Mouse (Mus musculus) kidney, postnatal 0 days (tissue): ENCODE data around the gene AL732309.1. TPM values are rescaled to one million over a fixed set of nuclear protein-coding genes. Genes with fewer than 3 reads are reported as not detected.

Source experiments
- ATAC-seq: fragments of 200-750 bp; cut with Nextera tagmentation; replicated peaks from 2 replicates; pipeline ENCODE4 v1.8.0; 2017; ENCODE audit warnings: low read depth, moderate number of reproducible peaks, moderate TSS enrichment, moderate library complexity; ENCODE audit not compliant: low FRiP score
- DNase-seq: peaks from one replicate; pipeline ENCODE4 v3.0.0-alpha.2; 2016; ENCODE audit warnings: low spot score
- H3K27ac ChIP-seq: fragments of 300-500 bp; sonication (generic); 2 replicates; pipeline ENCODE4 v1.5.1; 2014; ENCODE audit warnings: mild to moderate bottlenecking
- H3K27me3 ChIP-seq: fragments of 300-500 bp; sonication (generic); 2 replicates; pipeline ENCODE4 v1.6.1; 2014; ENCODE audit warnings: low read length, mixed read lengths; ENCODE audit not compliant: insufficient read depth
- H3K36me3 ChIP-seq: fragments of 300-500 bp; sonication (generic); 2 replicates; pipeline ENCODE4 v1.6.1; 2014; ENCODE audit warnings: low read length, mixed read lengths; ENCODE audit not compliant: insufficient read depth
- H3K4me1 ChIP-seq: fragments of 300-500 bp; sonication (generic); replicated peaks from 2 replicates; pipeline ENCODE4 v1.6.1; 2014; ENCODE audit warnings: antibody characterized with exemption, low read length, mixed read lengths; ENCODE audit not compliant: insufficient read depth
- H3K4me2 ChIP-seq: fragments of 300-500 bp; sonication (generic); 2 replicates; pipeline ENCODE4 v1.6.1; 2014; ENCODE audit warnings: mild to moderate bottlenecking, low read length, moderate library complexity, mixed read lengths
- H3K4me3 ChIP-seq: fragments of 300-500 bp; sonication (generic); replicated peaks from 2 replicates; pipeline ENCODE4 v1.5.1; 2014; ENCODE audit warnings: low read depth, low read length
- H3K9ac ChIP-seq: fragments of 300-500 bp; sonication (generic); 2 replicates; pipeline ENCODE4 v1.6.1; 2014; ENCODE audit warnings: low read depth, low read length
- H3K9me3 ChIP-seq: fragments of 300-500 bp; sonication (generic); replicated peaks from 2 replicates; pipeline ENCODE4 v1.6.1; 2016; ENCODE audit warnings: low read length, inconsistent platforms, mixed read lengths
- CTCF ChIP-seq: IDR thresholded peaks from 2 replicates; pipeline ENCODE4 v1.5.1; 2016; ENCODE audit warnings: antibody characterized with exemption, low read depth, mild to moderate bottlenecking, moderate library complexity
- WGBS: fragments of 180-500 bp; shearing (Covaris S2); extraction: QIAGEN DNeasy Blood & Tissue Kit; methylation state at CpG from one replicate; pipeline ENCODE4 v1.1.7; 2014; 5-methylcytosine and 5-hydroxymethylcytosine counted together
- polyA plus RNA-seq: library from polyadenylated mRNA; unstranded; fragments of >200 nt; fragmentation: Nextera tagmentation; extraction: Ambion mirVana; gene quantifications from 2 replicates; pipeline ENCODE4 v1.2.1, GENCODE M21; 2015

AL732309.1 gene
- polyA plus RNA-seq, 1 experiment from 2014 or later = 2.7 TPM

- whole genome bisulfite sequencing = 71% methylated on average over 5 of the region's 5 CpGs
- Histone ChIP-seq H3K4me1 (peaks cover 18% of the 10 kb centered on the region), H3K4me2 (no peak overlapping the region), H3K9ac (no peak overlapping the region), H3K36me3 (no peaks in the 10 kb centered on the region), H3K27me3 (no peaks in the 10 kb centered on the region), H3K9me3 (no peaks in the 10 kb centered on the region), H3K4me3 (no peak overlapping the region), H3K27ac (no peak overlapping the region)
- DNase-seq = no peak
- TF ChIP-seq CTCF = no peak
- ATAC-seq = no peak
These were observed 17.1 kb downstream of the AL732309.1 start for GRCm38 (mm10) chr2:25229582-25229981.

GRCm38 (mm10) chr2:25228995-25229530 is 17.6 kb downstream of the AL732309.1 start:
- Histone ChIP-seq H3K9ac (no peak overlapping the region), H3K27me3 (no peaks in the 10 kb centered on the region), H3K4me1 (peaks cover 18% of the 10 kb centered on the region), H3K9me3 (no peaks in the 10 kb centered on the region), H3K36me3 (no peaks in the 10 kb centered on the region), H3K27ac (peak overlapping the region; percentile 3; the same call in 1 of the 2 replicates), H3K4me2 (0 out of 2 replicates have a peak overlapping the region, but pooled peaks have one; percentile 49), H3K4me3 (no peak overlapping the region)
- DNase-seq (no peak), ATAC-seq (no peak)
- 73% methylated on average over 6 of the region's 6 CpGs for WGBS
- no peak for TF ChIP-seq CTCF

DNA sequence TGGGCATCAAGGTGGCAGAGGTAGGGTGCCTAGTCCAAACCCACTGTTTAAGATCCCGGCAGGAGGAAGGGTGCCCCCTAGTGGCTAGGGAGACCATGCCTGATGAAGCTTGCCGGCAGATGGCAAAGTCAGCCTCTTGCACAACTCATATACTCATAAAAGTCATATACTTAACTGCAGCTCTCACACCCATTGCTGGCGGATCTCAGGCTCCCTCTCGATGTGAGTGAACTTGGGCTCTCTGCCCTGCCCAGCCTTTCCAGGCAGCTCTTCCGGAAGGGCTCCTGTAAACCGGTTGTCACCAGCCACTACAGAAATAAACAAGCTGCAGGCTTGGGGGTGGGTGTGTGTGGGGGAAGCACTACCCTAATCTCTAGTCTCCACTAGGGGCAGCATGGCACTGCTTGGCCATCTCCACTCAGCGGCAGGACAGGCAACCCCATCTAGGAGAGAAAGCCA is 18.2 kb downstream of the AL732309.1 start:
- Histone ChIP-seq H3K9me3 (no peaks in the 10 kb centered on the region), H3K9ac (peak overlapping the region; percentile 39; the same call in 1 of the 2 replicates), H3K27me3 (no peaks in the 10 kb centered on the region), H3K4me1 (peaks cover 18% of the 10 kb centered on the region), H3K27ac (peak overlapping the region; percentile 85), H3K4me2 (peak overlapping the region; percentile 49), H3K36me3 (no peaks in the 10 kb centered on the region), H3K4me3 (peak overlapping the region; percentile 24)
- DNase-seq (peak; percentile 97), ATAC-seq (peak; percentile 44)
- peak; percentile 78 for TF ChIP-seq CTCF
- WGBS = 0% methylated on average over 7 of the region's 7 CpGs

GRCm38 (mm10) chr2:25227406-25227805 is 19.3 kb downstream of the AL732309.1 start:
- 82% methylated on average over 4 of the region's 4 CpGs for WGBS
- H3K36me3 ChIP-seq = no peaks in the 10 kb centered on the region
- peaks cover 18% of the 10 kb centered on the region for H3K4me1 ChIP-seq
- no peak overlapping the region for H3K27ac ChIP-seq
- no peak overlapping the region for H3K9ac ChIP-seq
- TF ChIP-seq CTCF = no peak
- H3K27me3 ChIP-seq = no peaks in the 10 kb centered on the region
- no peaks in the 10 kb centered on the region for H3K9me3 ChIP-seq
- no peak for DNase-seq
- H3K4me3 ChIP-seq = no peak overlapping the region
- H3K4me2 ChIP-seq = 0 out of 2 replicates have a peak overlapping the region, but pooled peaks have one; percentile 49
- no peak for ATAC-seq

DNA sequence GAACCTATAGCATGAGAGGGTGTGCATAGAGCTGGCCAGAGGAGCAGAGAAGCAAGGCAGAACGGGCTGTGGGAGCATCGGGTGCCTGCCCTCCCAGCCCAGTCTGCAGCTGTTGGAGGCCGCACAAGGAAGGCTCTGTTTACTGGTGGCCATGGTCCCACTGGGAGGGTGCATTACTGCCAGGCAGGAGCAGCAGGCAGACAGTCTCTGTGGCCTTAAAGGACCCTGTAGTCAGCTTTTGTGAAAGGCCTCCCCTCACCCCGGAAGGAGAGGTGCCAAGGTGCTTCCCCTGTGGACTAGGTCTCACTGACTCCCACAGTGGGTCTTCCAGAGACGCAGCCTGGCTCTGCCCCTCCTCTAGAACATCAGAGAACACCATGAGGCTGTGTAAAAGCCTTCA is 19.8 kb downstream of the AL732309.1 start:
- no peak for DNase-seq
- Histone ChIP-seq H3K27ac (no peak overlapping the region), H3K36me3 (0 out of 2 replicates have a peak, but pooled peaks cover under 1% of the 10 kb centered on the region)

GRCm38 (mm10) chr2:25225811-25226379 is 20.8 kb downstream of the AL732309.1 start:
- no peaks in the 10 kb centered on the region for H3K9me3 ChIP-seq
- 81% methylated on average over 8 of the region's 8 CpGs for WGBS
- H3K4me1 ChIP-seq = peaks cover 18% of the 10 kb centered on the region
- no peaks in the 10 kb centered on the region for H3K27me3 ChIP-seq
- TF ChIP-seq CTCF = no peak
- peak overlapping the region; percentile 54; the same call in 1 of the 2 replicates for H3K4me2 ChIP-seq
- H3K36me3 ChIP-seq = 0 out of 2 replicates have a peak, but pooled peaks cover 4% of the 10 kb centered on the region
- peak overlapping the region; percentile 18; the same call in 1 of the 2 replicates for H3K9ac ChIP-seq
- ATAC-seq (no peak), DNase-seq (no peak)
- peak overlapping the region; percentile 97 for H3K27ac ChIP-seq
- H3K4me3 ChIP-seq = no peak overlapping the region; the same call in 1 of the 2 replicates

More for the DNA sequence above, 19.8 kb downstream of the AL732309.1 start:
- Histone ChIP-seq H3K9ac (no peak overlapping the region), H3K4me1 (peaks cover 18% of the 10 kb centered on the region), H3K4me3 (no peak overlapping the region), H3K27me3 (no peaks in the 10 kb centered on the region), H3K4me2 (no peak overlapping the region), H3K9me3 (no peaks in the 10 kb centered on the region)
- ATAC-seq = no peak
- WGBS = 78% methylated on average over 5 of the region's 5 CpGs
- no peak for TF ChIP-seq CTCF
